Mouse (Mus musculus) liver, embryonic 13.5 days (tissue): ENCODE data around the gene Il31. TPM values are rescaled to one million over a fixed set of nuclear protein-coding genes. Genes with fewer than 3 reads are reported as not detected.

Experiments used
- ATAC-seq: fragments of 200-750 bp; cut with Nextera tagmentation; 2 replicates; pipeline ENCODE4 v1.8.0; 2017; ENCODE audit warnings: low read depth, mild to moderate bottlenecking, moderate number of reproducible peaks, moderate library complexity
- DNase-seq: peaks from one replicate; pipeline ENCODE4 v3.0.0; 2022
- H3K27ac ChIP-seq: fragments of 300-500 bp; sonication (generic); 2 replicates; pipeline ENCODE4 v1.5.1; 2015; ENCODE audit warnings: moderate library complexity, mild to moderate bottlenecking, inconsistent platforms
- H3K27me3 ChIP-seq: fragments of 300-500 bp; sonication (generic); 2 replicates; pipeline ENCODE4 v1.6.1; 2015; ENCODE audit warnings: mild to moderate bottlenecking, inconsistent platforms
- H3K36me3 ChIP-seq: fragments of 300-500 bp; sonication (generic); 2 replicates; pipeline ENCODE4 v1.6.1; 2015; ENCODE audit warnings: mild to moderate bottlenecking, inconsistent platforms
- H3K4me1 ChIP-seq: fragments of 300-500 bp; sonication (generic); replicated peaks from 2 replicates; pipeline ENCODE4 v1.6.1; 2015; ENCODE audit warnings: inconsistent platforms
- H3K4me2 ChIP-seq: fragments of 300-500 bp; sonication (generic); 2 replicates; pipeline ENCODE4 v1.6.1; 2015; ENCODE audit warnings: inconsistent platforms, mild to moderate bottlenecking, moderate library complexity
- H3K4me3 ChIP-seq: fragments of 300-500 bp; sonication (generic); replicated peaks from 2 replicates; pipeline ENCODE4 v1.5.1; 2015; ENCODE audit warnings: mild to moderate bottlenecking, inconsistent platforms
- H3K9ac ChIP-seq: fragments of 300-500 bp; sonication (generic); 2 replicates; pipeline ENCODE4 v1.6.1; 2015; ENCODE audit warnings: mild to moderate bottlenecking, inconsistent platforms
- H3K9me3 ChIP-seq: fragments of 300-500 bp; sonication (generic); replicated peaks from 2 replicates; pipeline ENCODE4 v1.6.1; 2016; ENCODE audit warnings: inconsistent platforms
- WGBS: fragments of 180-500 bp; shearing (Covaris S2); methylation state at CpG from one replicate; pipeline ENCODE4 v1.1.7; 2015; ENCODE audit not compliant: insufficient replicate concordance; 5-methylcytosine and 5-hydroxymethylcytosine counted together
- microRNA-seq: library from miRNA; unstranded; fragments of <30 nt; microRNA quantifications from one replicate; pipeline ENCODE4, GENCODE M21; 2016
- polyA plus RNA-seq: library from polyadenylated mRNA; unstranded; fragments of >200 nt; fragmentation: Nextera tagmentation; extraction: Ambion mirVana; gene quantifications from 2 replicates; pipeline ENCODE4 v1.2.1, GENCODE M21; 2015

The Il31 gene
- polyA plus RNA-seq, 1 experiment from 2014 or later: not detected

- Histone ChIP-seq H3K36me3 (no peaks in the 10 kb centered on the region), H3K27ac (no peak overlapping the region), H3K4me1 (peaks cover 15% of the 10 kb centered on the region), H3K27me3 (no peaks in the 10 kb centered on the region), H3K9ac (no peak overlapping the region), H3K4me3 (no peak overlapping the region), H3K4me2 (no peak overlapping the region), H3K9me3 (no peaks in the 10 kb centered on the region)
- DNase-seq (no peak), ATAC-seq (no peak)
- 51% methylated on average over 8 of the region's 8 CpGs for WGBS
Observed at GRCm38 (mm10) chr5:123436071-123436779, 53.1 kb downstream of the Il31 start.

- H3K36me3 ChIP-seq: no peaks in the 10 kb centered on the region
- no peak overlapping the region for H3K27ac ChIP-seq
- 72% methylated on average over 3 of the region's 3 CpGs for WGBS
- H3K9me3 ChIP-seq: no peaks in the 10 kb centered on the region
- H3K9ac ChIP-seq: no peak overlapping the region
- H3K4me2 ChIP-seq: no peak overlapping the region
- H3K4me1 ChIP-seq: peaks cover 19% of the 10 kb centered on the region
- no peak overlapping the region for H3K4me3 ChIP-seq
- no peaks in the 10 kb centered on the region for H3K27me3 ChIP-seq
- DNase-seq (no peak), ATAC-seq (no peak)
Observed at GRCm38 (mm10) chr5:123432305-123432874, 56.9 kb downstream of the Il31 start.

- H3K4me1 ChIP-seq: peaks cover 19% of the 10 kb centered on the region
- no peaks in the 10 kb centered on the region for H3K27me3 ChIP-seq
- H3K36me3 ChIP-seq: peaks cover 1% of the 10 kb centered on the region; the same call in 1 of the 2 replicates
- no peaks in the 10 kb centered on the region for H3K9me3 ChIP-seq
- no peak overlapping the region for H3K4me3 ChIP-seq
- DNase-seq: no peak
- no peak overlapping the region for H3K27ac ChIP-seq
- H3K9ac ChIP-seq: no peak overlapping the region
- WGBS: 76% methylated on average over 13 of the region's 13 CpGs
- no peak for ATAC-seq
- no peak overlapping the region for H3K4me2 ChIP-seq
Observed at GRCm38 (mm10) chr5:123431524-123432304, 57.6 kb downstream of the Il31 start.

Small RNA genes lying within 50 kb of the gene (microRNA-seq; reads per million reads assigned to microRNA genes)
- gene Mir7647: 8.2 reads per million, percentile 19 among the genes with 10 or more reads in this experiment

Other genes with a start within 250 kb of the Il31 start
- 0.16 TPM in 1 of 2 replicates, not detected in the other for gene Wdr66, start 237.4 kb downstream of the Il31 start, polyA plus RNA-seq
- 6.6 and 7.9 TPM in 2 replicates for gene Bcl7a, start 145.7 kb downstream of the Il31 start, polyA plus RNA-seq
- gene Mlxip, start 94.7 kb downstream of the Il31 start, polyA plus RNA-seq: 3.2 and 3.6 TPM in 2 replicates
- gene Lrrc43, start 184 bp downstream of the Il31 start, polyA plus RNA-seq: not detected in 2 replicates
- gene B3gnt4, start 21.0 kb upstream of the Il31 start, polyA plus RNA-seq: 0.07 TPM in 2 replicates
- 67.3 and 74.4 TPM in 2 replicates for gene Diablo, start 34.7 kb upstream of the Il31 start, polyA plus RNA-seq
- 0.18 and 0.21 TPM in 2 replicates for gene Gm49027, start 36.0 kb upstream of the Il31 start, polyA plus RNA-seq
- gene Vps33a, start 83.5 kb upstream of the Il31 start, polyA plus RNA-seq: 20.7 and 21.1 TPM in 2 replicates
- 12.4 and 13.4 TPM in 2 replicates for gene Clip1, start 195.1 kb upstream of the Il31 start, polyA plus RNA-seq
- gene Zcchc8, start 231.6 kb upstream of the Il31 start, polyA plus RNA-seq: 30.7 and 42.3 TPM in 2 replicates